Mouse (Mus musculus) adipose tissue, adult 10 weeks (tissue): Measurements from ENCODE around the gene Mrpl20. TPM values are rescaled to one million over a fixed set of nuclear protein-coding genes. Genes with fewer than 3 reads are reported as not detected.

Experiments used
- polyA plus RNA-seq: library from polyadenylated mRNA; stranded (reverse); fragments of 350-450 nt; fragmentation: Illumina TruSeq; extraction: RNeasy Lipid Tissue Mini Kit (QIAGEN cat#74804); gene quantifications from one replicate; pipeline ENCODE4 v1.2.3, GENCODE M21; 2014; ENCODE audit warnings: low read depth, low replicate concordance

Mrpl20 gene
- 111 TPM for polyA plus RNA-seq

DNA sequence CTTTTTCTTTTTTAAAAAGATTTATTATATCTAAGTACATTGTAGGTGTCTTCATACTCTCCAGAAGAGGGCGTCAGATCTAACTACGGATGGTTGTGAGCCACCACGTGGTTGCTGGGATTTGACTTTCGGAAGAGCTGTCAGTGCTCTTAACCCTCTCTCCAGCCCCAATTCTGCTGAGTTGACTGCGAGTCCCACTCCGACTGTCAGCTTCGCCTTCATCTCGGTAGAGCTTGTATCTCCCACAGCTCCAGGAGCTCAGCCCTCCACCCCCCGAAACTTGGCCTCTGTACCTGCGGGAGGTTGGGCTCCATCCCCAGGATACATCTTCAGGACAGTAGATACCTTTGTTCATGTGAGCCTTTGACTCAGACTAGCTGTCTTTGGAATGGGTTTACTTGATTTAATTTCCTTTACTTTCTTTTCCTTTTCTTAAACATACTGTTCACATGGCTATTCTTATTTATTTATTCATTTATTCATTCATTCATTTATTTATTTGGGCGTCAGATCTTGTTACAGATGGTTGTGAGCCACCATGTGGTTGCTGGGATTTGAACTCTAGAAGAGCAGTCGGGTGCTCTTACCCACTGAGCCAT, at the start of gene Mrpl20:
TSS of gene Mrpl20 (plus strand) at position 138 of the 599 bp plus-strand sequence.

DNA sequence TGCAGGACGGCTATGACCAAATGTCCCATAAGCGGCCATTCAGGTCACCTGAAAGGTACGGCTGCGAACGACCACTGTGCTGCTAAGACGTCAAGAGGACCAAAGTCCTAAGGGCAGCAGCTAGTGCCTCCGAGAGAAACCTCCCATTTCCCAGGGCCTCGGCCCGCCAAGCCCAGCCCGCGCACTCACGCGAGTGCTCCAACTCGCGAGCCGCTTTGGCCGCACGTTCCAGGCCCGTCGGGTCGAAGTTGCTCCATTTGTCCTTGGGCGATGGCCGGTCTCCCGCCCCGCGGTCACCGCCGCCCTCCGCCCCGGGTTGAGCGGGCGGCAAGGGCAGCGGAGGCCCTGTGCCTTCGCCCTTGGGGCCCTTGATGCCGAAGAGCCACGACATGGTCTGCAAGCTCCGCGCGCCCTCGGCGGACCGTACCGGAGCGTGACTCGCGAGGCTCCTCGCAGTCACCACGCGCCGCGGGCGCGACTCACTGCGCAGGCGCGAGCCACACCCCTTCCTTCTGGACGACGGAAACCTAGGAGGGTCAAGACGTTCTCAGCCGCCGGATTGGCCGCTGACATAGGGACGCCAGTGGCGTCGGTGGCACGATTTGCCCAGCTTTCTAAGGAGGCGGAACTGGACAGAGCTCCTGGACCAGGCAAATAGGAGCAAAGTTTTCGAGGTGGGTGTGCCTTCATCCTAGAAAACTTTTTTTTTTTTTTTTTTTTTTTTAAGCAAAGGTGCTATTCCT, 41.9 kb upstream of the Mrpl20 start, which contains the start of gene Atad3a:
TSS of gene Atad3a (minus strand) at position 481 of the 743 bp plus-strand sequence.

DNA sequence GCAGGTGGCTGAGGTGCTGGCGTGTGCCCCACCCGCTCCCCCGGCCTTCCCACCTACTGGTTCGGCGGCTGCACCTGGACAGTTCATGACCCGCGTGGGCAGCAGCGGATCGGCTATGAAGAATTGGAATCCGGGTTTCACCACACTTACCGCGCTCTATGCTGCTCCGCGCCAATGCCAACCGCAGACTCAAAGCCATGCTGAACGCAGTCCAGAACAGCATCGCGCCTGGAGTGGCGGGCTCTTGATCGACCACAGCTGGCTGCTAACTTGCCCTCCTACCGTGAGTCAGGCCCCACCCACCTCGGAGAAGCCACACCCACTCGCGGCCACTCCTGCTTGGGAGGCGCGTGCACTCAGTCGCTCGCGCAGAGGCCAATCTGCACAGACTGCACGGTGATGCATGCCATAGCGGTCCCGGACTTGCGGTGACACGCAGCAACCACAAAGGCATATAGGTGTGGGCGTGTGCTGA, 28.4 kb upstream of the Mrpl20 start, which contains the start of gene Vwa1:
TSS of gene Vwa1 (minus strand) at position 419 of the 475 bp plus-strand sequence.

DNA sequence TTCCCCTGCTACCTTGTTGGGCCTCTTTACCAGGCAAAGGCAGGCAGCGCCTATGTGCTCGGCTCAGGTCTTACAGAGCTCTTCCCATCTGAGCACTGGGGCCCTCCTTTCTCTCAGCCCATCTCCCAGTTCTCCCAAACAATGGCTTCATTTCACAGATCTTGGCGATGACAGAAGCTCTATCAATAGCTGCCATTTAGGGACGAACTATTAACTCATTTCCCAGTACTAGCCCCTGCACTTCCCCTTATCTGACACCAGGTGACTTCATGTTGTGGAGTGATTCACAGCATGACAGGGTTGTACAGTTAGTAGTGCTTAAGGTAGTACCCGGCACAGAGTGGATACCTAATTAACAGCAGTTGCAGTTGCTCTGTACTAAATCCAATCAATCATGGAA, 16.9 kb upstream of the Mrpl20 start, which contains the start of gene Tmem88b:
TSS of gene Tmem88b (minus strand) at position 56 of the 400 bp plus-strand sequence.

DNA sequence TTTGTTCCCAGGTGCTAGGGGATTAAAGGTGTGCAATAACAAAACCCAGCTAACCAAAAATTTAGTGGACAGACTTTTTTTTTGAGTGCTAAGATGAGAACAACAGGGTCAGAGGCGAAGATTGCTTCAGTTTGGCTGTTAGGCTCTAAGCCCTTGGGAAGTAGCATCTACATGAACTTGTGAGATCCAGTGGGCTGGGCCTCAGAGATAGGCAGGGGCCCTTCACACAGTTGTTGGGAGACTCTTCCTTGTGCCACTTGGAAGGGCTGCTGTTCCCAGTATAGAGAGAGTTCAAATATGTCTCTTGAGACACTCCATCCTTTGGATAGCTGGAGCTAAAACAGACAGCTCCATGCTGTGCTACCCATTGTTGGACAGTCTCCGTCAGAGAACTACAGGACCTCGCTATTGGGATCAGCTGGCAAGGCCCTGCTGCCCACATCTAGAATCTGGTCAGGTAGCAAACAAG, 12.6 kb upstream of the Mrpl20 start, which contains the start of gene Ankrd65:
TSS of gene Ankrd65 (plus strand) at position 419 of the 469 bp plus-strand sequence.

DNA sequence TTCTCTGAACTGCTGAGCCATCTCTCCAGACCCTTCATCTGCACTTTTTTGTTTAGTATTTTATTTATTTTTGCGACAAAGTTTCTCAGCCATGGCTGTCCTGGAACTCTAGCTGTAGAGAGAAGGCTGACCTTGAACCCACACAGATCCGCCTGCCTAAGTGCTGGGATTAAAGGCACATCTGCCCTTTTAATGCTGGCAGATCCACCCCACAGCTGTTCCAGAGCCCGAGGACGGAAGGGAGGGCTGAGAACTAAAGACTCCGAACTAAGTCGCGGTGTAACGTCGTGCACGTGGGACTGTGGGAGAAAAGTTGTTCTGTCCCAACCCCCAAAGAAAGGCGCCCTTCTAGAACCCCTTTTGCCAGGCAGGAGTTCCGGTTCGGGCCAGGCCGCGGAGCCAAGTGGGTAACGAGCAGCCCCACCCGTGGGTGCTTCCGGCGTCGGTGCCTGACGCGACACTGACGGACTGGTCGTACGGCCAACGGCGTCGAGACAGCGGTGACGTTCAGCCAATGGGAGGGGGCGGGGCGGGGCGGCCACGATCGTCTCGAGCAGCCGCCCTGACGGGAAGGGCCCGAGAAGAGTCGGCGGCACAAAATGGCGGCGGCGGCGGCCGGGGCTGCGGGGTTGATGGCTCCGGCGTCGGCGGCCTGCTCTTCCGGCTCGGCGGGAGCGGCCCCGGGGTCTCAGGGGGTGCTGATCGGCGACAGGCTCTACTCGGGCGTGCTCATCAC, 9.4 kb downstream of the Mrpl20 start, which contains the start of gene Ccnl2:
TSS of gene Ccnl2 (plus strand) at position 561 of the 736 bp plus-strand sequence.

DNA sequence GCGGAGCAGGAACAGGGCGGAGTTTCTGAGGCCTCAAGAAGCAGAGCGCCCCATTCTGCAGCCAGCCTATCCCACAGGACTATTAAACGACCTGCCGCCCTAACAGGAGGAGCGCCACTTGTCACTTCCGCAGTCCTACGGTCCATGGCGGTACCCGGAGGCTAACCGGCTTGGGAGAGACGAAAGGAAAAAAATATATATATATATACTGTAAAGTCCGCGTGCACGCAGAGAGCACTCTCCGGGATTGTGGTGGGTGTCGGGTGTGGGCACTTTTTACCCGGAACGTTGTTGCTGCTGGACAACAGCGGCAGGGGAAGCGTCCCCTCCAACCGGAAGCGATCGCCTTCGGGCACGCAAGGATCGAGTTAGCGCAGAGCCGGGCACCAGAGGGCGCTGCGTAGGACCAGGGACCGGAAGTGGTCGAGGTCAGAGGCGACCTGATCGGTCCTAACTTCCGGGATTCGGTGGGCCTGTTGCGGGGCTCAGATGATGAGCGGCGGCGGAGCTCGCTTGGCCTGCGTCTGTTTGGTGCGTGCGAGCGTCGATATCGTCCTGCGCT, 28.6 kb downstream of the Mrpl20 start, which contains the start of gene Aurkaip1:
TSS of gene Aurkaip1 (plus strand) at position 68 of the 562 bp plus-strand sequence.

DNA sequence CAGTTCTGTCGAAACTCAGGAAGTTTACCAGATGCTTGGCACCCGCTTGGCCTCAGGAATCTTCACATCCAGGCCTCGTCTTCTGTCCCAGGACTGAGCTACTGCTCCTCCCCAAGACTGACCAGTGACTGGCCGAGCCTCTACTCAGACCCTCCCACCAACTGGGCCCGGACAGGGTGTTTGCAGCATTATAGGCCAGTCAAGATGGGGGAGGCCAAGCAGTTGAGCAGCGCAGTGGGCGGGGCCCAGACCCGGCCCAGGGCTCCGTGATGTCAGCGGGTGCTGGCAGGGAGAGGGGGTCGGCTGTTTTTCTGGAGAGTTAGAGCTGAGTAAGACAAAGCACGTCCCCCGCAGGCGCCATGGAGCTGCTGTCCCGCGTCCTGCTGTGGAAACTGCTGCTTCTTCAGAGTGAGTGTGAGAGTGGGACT, 36.8 kb downstream of the Mrpl20 start, which contains the start of gene Mxra8:
TSS of gene Mxra8 (plus strand) at position 198 of the 428 bp plus-strand sequence.

DNA sequence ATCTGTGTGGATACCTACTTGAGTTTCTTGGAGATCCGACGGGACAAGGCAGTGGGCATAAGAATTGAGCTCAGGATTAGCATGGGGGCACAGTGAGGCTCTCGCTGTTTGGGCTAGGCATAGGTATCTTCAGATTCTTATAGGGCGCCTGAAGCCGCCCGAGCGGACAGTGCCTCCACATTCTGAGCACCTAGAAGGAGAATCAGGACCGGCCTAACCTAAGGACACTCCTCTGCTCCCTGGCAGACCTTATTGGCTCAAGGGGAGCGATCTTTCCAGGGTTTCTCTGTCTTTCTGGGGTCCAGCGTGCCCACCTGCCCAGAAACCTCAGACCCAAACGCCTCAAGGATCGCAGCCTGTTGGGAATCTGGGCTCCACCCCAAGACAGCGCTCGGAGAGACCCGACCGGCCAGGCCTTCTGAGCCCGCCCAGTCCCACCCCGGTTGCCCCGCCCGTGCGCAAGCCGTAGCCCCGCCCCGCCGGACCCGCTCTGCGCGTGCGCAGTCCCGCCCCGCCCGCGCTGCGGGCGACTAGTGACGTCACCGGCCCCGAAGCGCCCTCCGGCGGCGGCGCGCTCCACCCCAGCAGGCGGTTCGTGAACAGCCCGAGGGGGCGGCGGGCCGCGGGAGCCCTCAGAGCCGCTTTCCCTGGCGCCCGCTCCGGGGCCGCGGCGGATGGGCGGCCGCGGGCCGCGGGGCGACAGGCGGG, 44.3 kb downstream of the Mrpl20 start, which contains the start of gene Dvl1:
TSS of gene Dvl1 (plus strand) at position 532 of the 708 bp plus-strand sequence.

Other genes with a start within 250 kb of the Mrpl20 start
- 135 TPM for gene Nadk, start 240.5 kb upstream of the Mrpl20 start, polyA plus RNA-seq
- gene Slc35e2, start 201.5 kb upstream of the Mrpl20 start, polyA plus RNA-seq, result 26.1 TPM
- 63.7 TPM for gene Cdk11b, start 178.0 kb upstream of the Mrpl20 start, polyA plus RNA-seq
- gene Gm10563, start 157.5 kb upstream of the Mrpl20 start, polyA plus RNA-seq, result not detected
- 32.0 TPM for gene Mmp23, start 149.5 kb upstream of the Mrpl20 start, polyA plus RNA-seq
- 31.0 TPM for gene Mib2, start 133.7 kb upstream of the Mrpl20 start, polyA plus RNA-seq
- gene Fndc10, start 108.5 kb upstream of the Mrpl20 start, polyA plus RNA-seq, result 18.7 TPM
- gene Ssu72, start 98.1 kb upstream of the Mrpl20 start, polyA plus RNA-seq, result 69.1 TPM
- gene Tmem240, start 68.1 kb upstream of the Mrpl20 start, polyA plus RNA-seq, result 0.89 TPM
- gene Atad3a, start 41.8 kb upstream of the Mrpl20 start, polyA plus RNA-seq, result 33.3 TPM
- gene Vwa1, start 28.2 kb upstream of the Mrpl20 start, polyA plus RNA-seq, result 15.1 TPM
- 5.9 TPM for gene Tmem88b, start 17.0 kb upstream of the Mrpl20 start, polyA plus RNA-seq
- gene Ankrd65, start 12.4 kb upstream of the Mrpl20 start, polyA plus RNA-seq, result 2.4 TPM
- gene Ccnl2, start 9.6 kb downstream of the Mrpl20 start, polyA plus RNA-seq, result 107 TPM
- gene Aurkaip1, start 28.4 kb downstream of the Mrpl20 start, polyA plus RNA-seq, result 96.0 TPM
- 87.1 TPM for gene Mxra8, start 36.8 kb downstream of the Mrpl20 start, polyA plus RNA-seq
- gene Dvl1, start 44.5 kb downstream of the Mrpl20 start, polyA plus RNA-seq, result 63.2 TPM
- 0.24 TPM for gene Tas1r3, start 60.5 kb downstream of the Mrpl20 start, polyA plus RNA-seq
- 15.3 TPM for gene Cptp, start 66.6 kb downstream of the Mrpl20 start, polyA plus RNA-seq
- gene Ints11, start 66.7 kb downstream of the Mrpl20 start, polyA plus RNA-seq, result 20.0 TPM
- 20.0 TPM for gene Pusl1, start 88.9 kb downstream of the Mrpl20 start, polyA plus RNA-seq
- gene Acap3, start 88.9 kb downstream of the Mrpl20 start, polyA plus RNA-seq, result 9.8 TPM
- gene Ube2j2, start 141.0 kb downstream of the Mrpl20 start, polyA plus RNA-seq, result 49.1 TPM
- 116 TPM for gene C1qtnf12, start 159.4 kb downstream of the Mrpl20 start, polyA plus RNA-seq
- gene B3galt6, start 189.8 kb downstream of the Mrpl20 start, polyA plus RNA-seq, result 5.6 TPM
- 298 TPM for gene Sdf4, start 190.0 kb downstream of the Mrpl20 start, polyA plus RNA-seq
- 2.4 TPM for gene Tnfrsf4, start 211.0 kb downstream of the Mrpl20 start, polyA plus RNA-seq
- gene Tnfrsf18, start 223.3 kb downstream of the Mrpl20 start, polyA plus RNA-seq, result 1.8 TPM